Mouse (Mus musculus): ENCODE measurements around the gene Trim11.
A peak's percentile ranks its signal among the peaks of the same experiment; 100 is the strongest.

DNA sequence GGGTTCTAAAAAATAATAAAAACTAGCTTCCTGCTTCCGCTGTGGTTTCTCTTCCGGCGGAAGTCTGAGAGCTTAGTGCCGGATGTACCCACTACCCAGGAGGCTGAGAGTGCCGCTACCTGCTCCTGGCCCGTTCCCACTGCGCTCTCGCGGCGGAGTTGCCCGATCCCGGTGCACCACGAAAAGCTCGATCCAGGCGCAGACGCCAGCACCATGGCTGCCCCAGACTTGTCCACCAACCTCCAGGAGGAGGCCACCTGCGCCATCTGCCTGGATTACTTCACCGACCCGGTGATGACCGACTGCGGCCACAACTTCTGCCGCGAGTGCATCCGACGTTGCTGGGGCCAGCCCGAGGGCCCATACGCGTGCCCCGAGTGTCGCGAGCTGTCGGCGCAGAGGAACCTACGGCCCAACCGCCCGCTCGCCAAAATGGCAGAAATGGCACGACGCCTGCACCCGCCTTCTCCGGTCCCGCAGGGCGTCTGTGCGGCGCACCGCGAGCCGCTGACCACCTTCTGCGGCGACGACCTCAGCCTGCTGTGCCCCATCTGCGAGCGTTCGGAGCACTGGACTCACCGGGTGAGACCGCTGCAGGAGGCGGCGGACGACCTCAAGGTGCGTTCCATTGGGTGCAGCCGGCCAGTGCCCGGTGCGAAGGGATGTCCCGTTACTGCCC, at the start of gene Trim11:
- TF ChIP-seq POLR2A (IDR thresholded peaks at IDR 0.05; ENCODE audit: control insufficient read depth in 1 of 2, insufficient read depth in 1 of 2, low read depth in 1 of 2, low read length in 2 of 2, poor library complexity in 1 of 2) (peak; percentile 78 to 96), HCFC1 (IDR thresholded peaks at IDR 0.05; ENCODE audit: low read depth, low read length) (peak; percentile 89), CTCF (IDR thresholded peaks at IDR 0.05 in 2 of 3, conservative IDR thresholded peaks at IDR 0.05 in 1 of 3; ENCODE audit: control insufficient read depth in 1 of 3, insufficient read depth in 1 of 3, low read depth in 2 of 3, low read length in 3 of 3, poor library complexity in 1 of 3, severe bottlenecking in 1 of 3) (no peak), RCOR1 (IDR thresholded peaks at IDR 0.05; ENCODE audit: low read depth, low read length) (no peak), USF2 (IDR thresholded peaks at IDR 0.05; ENCODE audit: borderline replicate concordance in 1 of 2, insufficient read depth in 1 of 2, low read depth in 1 of 2, low read length in 2 of 2) (no peak), ZC3H11A (IDR thresholded peaks at IDR 0.05; ENCODE audit: low read depth, low read length) (no peak), JUND (IDR thresholded peaks at IDR 0.05; ENCODE audit: low read depth, low read length) (no peak), SIN3A (IDR thresholded peaks at IDR 0.05; ENCODE audit: low read length) (peak; percentile 93), TBP (IDR thresholded peaks at IDR 0.05; ENCODE audit: low read depth, low read length) (peak; percentile 91), ZKSCAN1 (IDR thresholded peaks at IDR 0.05; ENCODE audit: low read depth, low read length) (no peak), USF1 (IDR thresholded peaks at IDR 0.05; ENCODE audit: low read depth, low read length) (no peak)

Measured in MEL (cell line).